Mouse (Mus musculus) MEL (cell line): Measurements from ENCODE around the gene Cd37.

ENCODE experiments used
- CHD1 ChIP-seq: IDR thresholded peaks from 2 replicates; pipeline ENCODE4 v1.6.1; 2012; ENCODE audit warnings: low read depth, mild to moderate bottlenecking, inconsistent platforms, low read length, improper control_type of control experiment
- MAFK ChIP-seq: IDR thresholded peaks from 2 replicates; pipeline ENCODE4 v1.6.1; 2011; ENCODE audit warnings: low read depth, mild to moderate bottlenecking, low read length, improper control_type of control experiment, borderline replicate concordance
- MAX ChIP-seq: IDR thresholded peaks from 2 replicates; pipeline ENCODE4 v1.6.1; 2011; ENCODE audit warnings: low read length, improper control_type of control experiment
- POLR2A ChIP-seq, 2 experiments: IDR thresholded peaks; 2 replicates each; pipeline ENCODE4 v1.6.1; 2011 to 2012; ENCODE audit warnings: low read length in 2 of 2, mild to moderate bottlenecking in 2 of 2, control low read depth in 1 of 2, improper control_type of control experiment in 1 of 2, low read depth in 1 of 2, moderate library complexity in 1 of 2; ENCODE audit not compliant: control insufficient read depth in 1 of 2, insufficient read depth in 1 of 2, poor library complexity in 1 of 2
- TCF12 ChIP-seq: IDR thresholded peaks from 2 replicates; pipeline ENCODE4 v1.6.1; 2014; ENCODE audit warnings: low read depth, mild to moderate bottlenecking, inconsistent platforms, low read length, improper control_type of control experiment, moderate library complexity
- UBTF ChIP-seq: IDR thresholded peaks from 2 replicates; pipeline ENCODE4 v1.6.1; 2012; ENCODE audit warnings: low read depth, mild to moderate bottlenecking, inconsistent platforms, low read length, improper control_type of control experiment, moderate library complexity, borderline replicate concordance; ENCODE audit not compliant: insufficient read depth
- USF1 ChIP-seq: IDR thresholded peaks from 2 replicates; pipeline ENCODE4 v1.6.1; 2014; ENCODE audit warnings: low read depth, mild to moderate bottlenecking, inconsistent platforms, low read length, improper control_type of control experiment, moderate library complexity

GRCm38 (mm10) chr7:45286486-45286885 lies 47.6 kb upstream of the Cd37 start:
- TF ChIP-seq TCF12 = no peak
- no peak for TF ChIP-seq USF1
- no peak for TF ChIP-seq MAFK
- no peak for TF ChIP-seq UBTF
- TF ChIP-seq CHD1 = no peak
- no peak for TF ChIP-seq POLR2A (IDR thresholded peaks at IDR 0.05; ENCODE audit: control insufficient read depth in 1 of 2, insufficient read depth in 1 of 2, low read depth in 1 of 2, low read length in 2 of 2, poor library complexity in 1 of 2)
- TF ChIP-seq MAX = no peak
